ENCODE assay signal across 8 mouse cellular contexts in genomic region chr11:79339234-79339807, GRCm38 (mm10). TPM values are rescaled to one million over a fixed set of nuclear protein-coding genes. Genes with fewer than 3 reads are reported as not detected.
DNase-seq lines count a peak whose midpoint lies in the region; ATAC-seq and TF ChIP-seq lines count a peak whose summit lies in the region.

TSS of gene Nf1 (plus strand) at chr11:79339693.

- H3K27ac ChIP-seq in cortical plate, adult 2 months (ENCODE audit: insufficient read depth, low read length), result peak within 1 kb of the TSS; percentile 72

- peak; percentile 98 for DNase-seq in gastrocnemius, postnatal 10 days
- DNase-seq in induced T-regulatory cell, adult 2 months (ENCODE audit: low read depth), result peak; percentile 91
- peak; percentile 86 to 96 for DNase-seq in left cerebral cortex, adult 9 months (ENCODE audit: low spot score in 2 of 2)
- DNase-seq in right cerebral cortex, postnatal 14 days, result peak; percentile 96
- DNase-seq in urinary bladder, postnatal 36 days (ENCODE audit: low spot score in 2 of 2), result peak; percentile 88 to 95

- peak within 1 kb of the TSS; percentile 65 for H3K4me3 ChIP-seq in cortical plate, adult 2 months (ENCODE audit: insufficient read depth, low read length)

- TF ChIP-seq POLR2A in cortical plate, adult 2 months (IDR thresholded peaks at IDR 0.05; ENCODE audit: extremely low read depth, insufficient read depth, low read length), result peak; percentile 79

- TF ChIP-seq CTCF in cortical plate, adult 2 months (IDR thresholded peaks at IDR 0.05; ENCODE audit: extremely low read depth, insufficient read depth, low read length), result no peak

- ATAC-seq in activated CD4-positive, CD25-positive, alpha-beta regulatory T cell, adult 4 months, result peak; percentile 70
- ATAC-seq in megakaryocyte progenitor cell, adult 5-6 weeks (replicated peaks; ENCODE audit: poor library complexity), result peak; percentile 93

- peaks cover 3% of the 10 kb centered on the region; the same call in 1 of the 2 replicates for H3K4me1 ChIP-seq in cortical plate, adult 2 months (ENCODE audit: control insufficient read depth, insufficient read depth, low read length)

RNA-seq across cellular contexts. Expression of gene Nf1, which starts in this region (rescaled TPM):
- 1 to 10 TPM; 1.2 to 1.6 TPM for polyA plus RNA-seq in activated CD4-positive, CD25-positive, alpha-beta regulatory T cell, adult 4 months (2017; shearing (Covaris generic))
- 33.8 and 34.2 TPM in 2 replicates for polyA plus RNA-seq in cortical plate, adult 2 months (2012; rRNA removed)
- total RNA-seq in gastrocnemius, postnatal 10 days (2021), result 10 to 100 TPM; 29.7 to 36.9 TPM
- total RNA-seq in megakaryocyte progenitor cell, adult 5-6 weeks (2015), result 20.8 and 26.1 TPM in 2 replicates
- 6.7 and 9.6 TPM in 2 replicates for total RNA-seq in megakaryocyte progenitor cell, adult 5-6 weeks (2017)

Comparison
In these comparisons a context has a peak if more than half of its experiments do, and no peak if none do; other contexts are left out.
1. Peak in every context shown above with its lines: DNase-seq, ATAC-seq, H3K4me3 ChIP-seq and H3K27ac ChIP-seq.
2. RNA of gene Nf1 (polyA plus RNA-seq): 33.8 to 34.2 TPM in cortical plate, adult 2 months; 1.2 to 1.6 TPM in activated CD4-positive, CD25-positive, alpha-beta regulatory T cell, adult 4 months; every median in the first group is over 10 times any median in the second.